Mouse (Mus musculus): ENCODE measurements at regions not wholly inside any gene's neighbourhood (a gene's known extent, or its start where the extent isn't known, plus 50 kb on each side); places are given as distances from the start of the nearest gene placed in this dataset.

- DNase-seq (ENCODE audit: extremely low spot score, low spot score) = no peak
Observed at GRCm38 (mm10) chr14:67181586-67181985, 1172.6 kb upstream of the Gulo start.

GRCm38 (mm10) chr14:67179549-67179948, 1170.5 kb upstream of the Gulo start:
- DNase-seq (ENCODE audit: extremely low spot score, low spot score) = no peak

DNA sequence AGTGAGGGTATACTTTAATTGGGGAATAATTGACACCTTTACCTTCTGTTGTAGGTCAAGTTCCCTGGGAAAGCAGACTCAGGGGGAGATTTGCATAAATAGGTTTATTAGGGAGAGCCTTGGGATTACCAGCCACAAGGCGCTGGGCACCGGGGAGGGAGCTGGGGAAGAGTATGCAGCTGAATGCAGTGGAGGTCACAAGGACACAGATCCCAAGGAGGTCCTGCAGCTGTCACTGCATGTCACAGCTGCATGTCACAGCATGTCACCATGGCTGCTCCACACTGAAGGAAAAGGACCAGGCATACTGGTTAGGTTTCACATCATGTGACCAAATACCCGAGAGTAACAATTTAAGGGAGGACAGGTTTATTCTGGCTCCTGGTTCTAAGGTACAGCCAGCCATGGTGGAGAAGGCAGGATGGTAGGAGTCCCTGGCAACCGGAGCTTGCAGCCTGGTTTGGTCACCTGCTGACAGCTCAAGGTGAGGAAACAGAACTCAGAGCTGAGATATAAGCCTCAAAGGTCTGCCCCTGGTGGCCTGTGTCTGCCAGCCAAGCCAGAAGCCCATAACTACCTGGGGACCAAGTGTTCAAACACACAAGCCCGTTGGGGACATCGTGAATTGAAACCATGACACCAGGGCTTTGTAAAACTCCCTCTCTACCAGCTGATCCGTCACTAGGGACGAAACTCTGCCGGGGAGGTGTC, 1169.5 kb upstream of the Gulo start:
- DNase-seq (ENCODE audit: extremely low spot score, low spot score) = no peak

DNA sequence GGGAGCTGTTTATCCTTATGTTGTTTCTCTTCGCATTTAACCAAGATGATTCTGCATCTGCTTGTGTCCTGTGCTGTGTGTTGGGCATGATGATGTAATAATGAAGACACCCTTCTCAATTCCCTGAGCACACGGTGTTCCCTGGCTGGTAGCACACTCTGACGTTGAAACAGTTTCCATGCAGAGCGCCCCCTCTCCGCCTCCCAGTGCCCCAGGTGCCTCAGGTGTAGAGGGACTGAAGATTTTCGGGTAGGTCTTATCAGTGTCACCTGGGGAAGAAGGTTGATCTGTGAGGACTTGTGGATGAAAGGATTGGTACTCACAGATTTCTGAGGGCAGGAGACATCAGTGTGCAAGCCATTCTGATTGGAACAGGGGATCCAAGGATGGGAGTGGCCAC, 1167.7 kb upstream of the Gulo start:
- no peak for DNase-seq (ENCODE audit: extremely low spot score, low spot score)

- no peak for DNase-seq (ENCODE audit: extremely low spot score, low spot score)
Observed at GRCm38 (mm10) chr14:67176100-67176499, 1167.1 kb upstream of the Gulo start.

DNA sequence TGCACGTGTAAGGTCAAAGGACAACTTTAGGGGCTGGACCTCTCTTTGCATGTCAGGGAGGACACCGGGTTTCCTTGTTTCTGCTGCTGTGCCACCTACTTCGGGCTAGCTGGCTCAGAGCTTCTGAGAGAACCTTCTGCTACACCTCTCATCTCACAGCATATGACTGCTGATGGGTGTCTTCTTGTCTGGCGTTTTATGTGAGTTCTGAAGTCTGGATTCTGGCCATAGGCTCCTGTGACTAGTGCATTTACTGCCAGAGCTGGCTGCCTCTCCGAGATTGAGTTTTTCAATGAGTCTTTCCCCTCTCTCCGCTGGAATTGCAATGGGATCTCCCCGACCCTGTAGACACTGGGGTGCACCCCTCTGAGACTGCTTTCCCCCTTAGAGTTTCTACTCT, 1165.9 kb upstream of the Gulo start:
- DNase-seq (ENCODE audit: extremely low spot score, low spot score) = no peak

DNA sequence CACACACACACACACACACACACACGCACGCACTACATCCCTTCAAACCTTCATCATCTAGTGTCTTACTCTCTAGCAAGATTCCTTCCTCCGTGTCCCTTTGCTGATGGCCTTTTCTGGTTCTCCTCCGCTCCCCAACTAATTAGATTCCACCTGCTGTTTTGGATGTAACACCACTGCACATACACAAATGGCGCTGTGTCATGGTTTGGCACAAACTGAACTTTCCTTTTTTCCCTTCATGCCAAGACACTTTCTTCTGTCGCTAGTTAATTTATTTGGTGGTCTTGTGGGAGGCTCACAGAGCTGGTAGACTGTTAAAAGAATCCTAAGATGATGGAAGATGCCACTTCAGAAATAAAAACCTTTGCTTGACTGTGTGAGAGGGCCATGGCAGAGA, 1161.8 kb upstream of the Gulo start:
- DNase-seq (ENCODE audit: extremely low spot score, low spot score) = no peak

- peak; percentile 19 for DNase-seq (ENCODE audit: extremely low spot score, low spot score)
Observed at GRCm38 (mm10) chr14:67170248-67170647, 1161.2 kb upstream of the Gulo start.

DNA sequence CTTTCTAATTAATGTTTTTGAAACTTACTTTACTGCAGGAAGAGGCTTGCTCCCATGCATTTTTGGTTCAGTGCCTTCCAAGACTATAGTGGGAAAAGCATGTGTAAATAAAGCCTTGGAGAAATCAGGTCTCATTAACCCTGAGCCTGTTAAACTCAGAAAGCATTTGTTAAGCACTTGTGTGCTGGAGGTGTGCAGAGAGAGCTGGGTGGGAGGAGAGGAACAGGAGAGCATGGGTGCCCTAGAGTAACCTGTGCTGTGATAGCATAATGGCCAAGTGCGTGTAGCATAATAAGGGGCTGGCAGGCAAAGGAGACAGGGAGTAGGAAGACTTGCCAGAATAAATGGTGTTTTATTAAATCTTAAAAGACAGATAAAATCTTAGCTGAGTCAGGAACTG, 1160.2 kb upstream of the Gulo start:
- no peak for DNase-seq (ENCODE audit: extremely low spot score, low spot score)

- DNase-seq (ENCODE audit: extremely low spot score, low spot score) = no peak
Observed at GRCm38 (mm10) chr14:67159996-67160395, 1151.0 kb upstream of the Gulo start.

- no peak for DNase-seq (ENCODE audit: extremely low spot score, low spot score)
Observed at GRCm38 (mm10) chr14:67158867-67159266, 1149.9 kb upstream of the Gulo start.

- DNase-seq (ENCODE audit: extremely low spot score, low spot score) = no peak
Observed at GRCm38 (mm10) chr14:67156366-67156765, 1147.4 kb upstream of the Gulo start.

DNA sequence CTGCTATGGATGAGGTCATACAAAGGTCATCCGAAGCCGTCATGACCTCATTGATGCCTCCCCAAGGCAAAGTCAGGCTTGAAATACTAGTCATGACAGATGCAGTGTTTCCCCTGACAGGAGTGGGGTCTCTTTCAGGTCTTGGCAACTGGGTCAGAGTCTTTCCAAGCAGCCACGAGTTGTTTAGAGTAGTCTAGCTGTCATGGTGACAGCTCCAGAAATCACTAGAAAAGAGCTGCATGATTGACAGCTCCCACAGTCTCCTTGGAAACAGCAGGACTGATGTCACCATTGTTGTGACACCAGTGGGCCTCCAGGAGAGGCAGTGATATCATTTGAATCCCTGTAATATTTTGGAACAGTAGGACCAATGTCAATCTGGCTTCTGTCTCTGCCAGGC, 1144.6 kb upstream of the Gulo start:
- no peak for DNase-seq (ENCODE audit: extremely low spot score, low spot score)

GRCm38 (mm10) chr14:67149961-67150471, 1141.0 kb upstream of the Gulo start:
- DNase-seq (ENCODE audit: extremely low spot score, low spot score) = no peak

GRCm38 (mm10) chr14:67149091-67149490, 1140.1 kb upstream of the Gulo start:
- DNase-seq (ENCODE audit: extremely low spot score, low spot score) = no peak

GRCm38 (mm10) chr14:67146602-67147001, 1137.6 kb upstream of the Gulo start:
- DNase-seq (ENCODE audit: extremely low spot score, low spot score) = no peak

DNA sequence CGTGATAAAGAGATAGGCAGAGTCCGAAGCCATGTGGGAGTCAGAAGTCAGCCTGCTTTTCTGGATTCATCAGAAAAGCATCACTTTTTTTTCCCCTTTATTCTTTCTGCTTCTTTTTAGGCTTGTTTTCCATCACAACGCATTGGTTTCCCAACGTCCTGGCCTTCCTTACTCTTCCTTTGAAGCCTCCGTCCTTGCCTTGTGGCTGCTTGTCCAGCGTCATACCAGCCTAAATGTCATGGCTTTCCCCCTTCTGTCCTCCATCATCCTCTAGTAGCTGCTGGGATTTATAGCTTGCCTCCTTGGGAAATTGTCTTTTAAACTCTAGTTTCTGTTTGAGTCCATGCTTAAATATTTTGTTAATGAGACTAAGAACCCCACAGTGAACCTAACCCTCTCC, 1136.0 kb upstream of the Gulo start:
- no peak for DNase-seq (ENCODE audit: extremely low spot score, low spot score)

- no peak for DNase-seq (ENCODE audit: extremely low spot score, low spot score)
Observed at GRCm38 (mm10) chr14:67144461-67144985, 1135.5 kb upstream of the Gulo start.

- no peak for DNase-seq (ENCODE audit: extremely low spot score, low spot score)
Observed at GRCm38 (mm10) chr14:67143826-67144225, 1134.8 kb upstream of the Gulo start.

DNA sequence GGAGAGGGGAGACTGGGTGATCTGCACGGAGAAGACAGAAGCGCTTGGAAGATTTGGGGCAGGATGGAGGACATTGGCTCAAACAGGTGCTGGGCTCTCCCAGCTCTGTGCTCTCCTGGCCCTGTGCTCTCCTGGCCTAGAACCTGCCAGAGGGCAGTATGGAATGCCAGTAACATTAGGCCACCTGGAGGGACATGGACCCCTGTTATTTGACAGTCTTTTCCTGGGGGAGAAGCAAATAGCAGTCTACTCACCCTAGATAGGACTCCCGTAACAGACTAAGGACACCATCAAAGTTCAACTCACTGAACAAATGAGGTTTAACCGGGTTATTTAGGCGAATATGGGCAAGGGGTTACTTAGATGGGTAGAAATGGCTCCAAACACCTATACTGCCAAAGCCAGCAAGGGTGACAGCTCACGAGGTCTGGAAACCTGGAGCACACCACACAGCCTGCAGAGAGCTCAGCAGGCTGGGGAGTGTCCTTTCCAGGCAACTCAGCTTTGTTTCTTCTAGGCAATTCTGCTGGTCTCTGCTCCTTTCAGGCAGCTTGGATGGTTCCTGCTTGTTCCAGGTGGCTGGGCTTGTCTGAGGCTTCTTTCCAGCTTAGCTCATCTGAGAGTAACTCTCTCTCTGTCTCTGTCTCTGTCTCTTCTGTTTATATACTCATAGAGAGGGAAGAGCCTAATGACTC, 1133.7 kb upstream of the Gulo start:
- no peak for DNase-seq (ENCODE audit: extremely low spot score, low spot score)

DNA sequence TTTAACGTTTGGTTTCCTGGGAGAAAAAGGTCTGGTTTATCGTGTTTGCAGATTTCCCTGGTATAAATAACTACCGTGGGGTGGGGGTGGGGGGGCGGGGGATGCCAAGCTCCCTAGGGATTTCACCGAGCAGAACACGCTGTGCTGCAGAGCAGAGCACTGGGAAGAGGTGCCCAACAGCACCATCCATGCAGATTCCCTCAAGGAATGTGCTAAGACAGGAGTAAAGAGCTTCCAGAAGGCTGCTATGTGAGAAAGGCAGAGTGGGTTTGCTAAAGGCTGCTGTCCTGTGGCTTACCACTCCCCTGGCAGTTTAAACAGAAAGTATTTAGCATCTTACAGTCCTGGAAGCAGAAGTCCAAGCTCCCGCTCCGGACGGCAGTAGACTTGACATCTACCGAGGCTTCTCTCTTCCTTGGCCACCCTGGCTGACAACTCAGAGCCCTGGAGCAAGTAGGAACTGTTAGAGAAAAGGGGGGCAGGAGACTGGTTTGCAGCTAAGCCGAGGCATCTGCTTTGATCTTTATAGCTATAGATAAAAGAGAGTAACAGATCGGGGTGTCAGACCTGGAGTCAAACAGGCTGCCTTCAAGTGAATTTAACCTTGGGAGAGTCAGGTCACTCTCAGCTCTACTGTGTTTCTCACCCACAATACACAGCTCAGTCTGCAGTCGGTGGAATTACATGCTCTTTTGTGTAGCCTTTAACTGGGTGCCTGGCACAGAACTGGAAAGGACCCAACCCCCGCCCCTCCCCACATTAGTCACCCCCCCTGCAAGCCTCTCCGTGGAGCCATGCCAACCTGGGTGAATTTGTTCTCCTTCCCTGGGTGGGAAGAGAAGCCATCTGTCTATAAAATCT, 1132.8 kb upstream of the Gulo start:
- DNase-seq (ENCODE audit: extremely low spot score, low spot score) = peak; percentile 26

GRCm38 (mm10) chr14:67141151-67141550, 1132.1 kb upstream of the Gulo start:
- no peak for DNase-seq (ENCODE audit: extremely low spot score, low spot score)

Data from neural tube, embryonic 10.5 days (tissue).